Mouse (Mus musculus) embryonic facial prominence, embryonic 15.5 days (tissue): Measurements from ENCODE around the gene Stfa3. TPM values are rescaled to one million over a fixed set of nuclear protein-coding genes. Genes with fewer than 3 reads are reported as not detected.
"Not testable (repeated sequence)": the region's sequence is repeated elsewhere in the genome, so short reads cannot be mapped to it uniquely, and the experiment has no call there.

Source experiments
- ATAC-seq: fragments of 200-750 bp; cut with Nextera tagmentation; 2 replicates; pipeline ENCODE4 v1.8.0; 2017; ENCODE audit warnings: low read depth, moderate TSS enrichment; ENCODE audit not compliant: insufficient number of reproducible peaks, low FRiP score, low TSS enrichment
- H3K27ac ChIP-seq: fragments of 300-500 bp; sonication (generic); replicated peaks from 2 replicates; pipeline ENCODE4 v1.5.1; 2015; ENCODE audit warnings: mild to moderate bottlenecking, inconsistent platforms
- H3K27me3 ChIP-seq: fragments of 300-500 bp; sonication (generic); 2 replicates; pipeline ENCODE4 v1.6.1; 2015; ENCODE audit warnings: inconsistent platforms
- H3K36me3 ChIP-seq: fragments of 300-500 bp; sonication (generic); 2 replicates; pipeline ENCODE4 v1.6.1; 2015; ENCODE audit warnings: mild to moderate bottlenecking, inconsistent platforms
- H3K4me1 ChIP-seq: fragments of 300-500 bp; sonication (generic); 2 replicates; pipeline ENCODE4 v1.6.1; 2015; ENCODE audit warnings: inconsistent platforms
- H3K4me2 ChIP-seq: fragments of 300-500 bp; sonication (generic); replicated peaks from 2 replicates; pipeline ENCODE4 v1.6.1; 2015; ENCODE audit warnings: mild to moderate bottlenecking, inconsistent platforms
- H3K4me3 ChIP-seq: fragments of 300-500 bp; sonication (generic); replicated peaks from 2 replicates; pipeline ENCODE4 v1.5.1; 2015; ENCODE audit warnings: mild to moderate bottlenecking, inconsistent platforms
- H3K9ac ChIP-seq: fragments of 300-500 bp; sonication (generic); 2 replicates; pipeline ENCODE4 v1.6.1; 2015; ENCODE audit warnings: inconsistent platforms
- H3K9me3 ChIP-seq: fragments of 300-500 bp; sonication (generic); replicated peaks from 2 replicates; pipeline ENCODE4 v1.6.1; 2016; ENCODE audit warnings: inconsistent platforms
- WGBS: fragments of 180-500 bp; shearing (Covaris S2); methylation state at CpG from one replicate; pipeline ENCODE4 v1.1.7; 2015; 5-methylcytosine and 5-hydroxymethylcytosine counted together
- polyA plus RNA-seq: library from polyadenylated mRNA; unstranded; fragments of >200 nt; fragmentation: Nextera tagmentation; extraction: Ambion mirVana; gene quantifications from 2 replicates; pipeline ENCODE4 v1.2.1, GENCODE M21; 2015

Stfa3 gene
- polyA plus RNA-seq, 1 experiment from 2014 or later, result 158 TPM

DNA sequence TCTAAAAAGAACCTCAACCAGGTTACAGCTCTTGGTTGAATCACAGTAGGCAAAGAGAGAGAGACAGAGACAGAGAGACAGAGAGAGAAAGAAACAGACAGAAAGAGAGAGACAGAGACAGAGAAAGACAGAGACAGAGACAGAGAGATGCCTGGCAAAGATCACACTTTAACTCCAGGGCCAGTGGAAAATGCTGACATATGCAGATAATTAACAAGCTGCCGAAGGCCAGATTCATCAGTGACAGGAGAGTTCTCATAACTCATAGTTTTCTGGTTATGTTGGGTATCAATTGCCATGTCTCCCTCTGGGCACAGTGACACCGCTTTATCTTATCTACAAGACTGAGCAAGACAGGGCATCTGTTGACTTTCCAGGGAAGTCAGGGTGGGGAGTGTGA lies 12.7 kb upstream of the Stfa3 start:
- no peak for ATAC-seq
- Histone ChIP-seq H3K4me2 (no peak overlapping the region), H3K27me3 (no peaks in the 10 kb centered on the region), H3K36me3 (no peaks in the 10 kb centered on the region), H3K9me3 (no peaks in the 10 kb centered on the region), H3K4me1 (no peaks in the 10 kb centered on the region), H3K4me3 (no peak overlapping the region), H3K9ac (no peak overlapping the region), H3K27ac (no peak overlapping the region)
- WGBS, result 40% methylated on average over 2 of the region's 2 CpGs

DNA sequence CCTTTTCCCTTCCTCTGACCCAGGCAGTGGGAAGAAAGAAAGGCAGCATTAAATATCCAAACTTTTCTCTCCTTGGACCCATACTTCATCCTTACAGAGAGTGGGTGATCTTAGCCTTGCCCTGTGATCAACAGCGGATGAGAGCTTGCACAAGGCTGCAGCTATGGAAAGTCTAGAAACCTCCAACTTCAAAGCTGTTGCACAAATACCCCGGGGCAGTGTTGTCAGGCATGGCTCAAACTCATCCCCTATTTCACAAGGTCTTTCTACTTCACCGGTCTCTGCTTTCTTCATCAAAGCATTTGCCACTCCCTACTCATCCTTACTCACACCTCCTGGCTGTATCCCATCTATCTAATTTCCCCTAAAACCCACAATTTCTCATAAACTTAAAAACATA lies 10.2 kb upstream of the Stfa3 start:
- ATAC-seq, result no peak
- WGBS, result 63% methylated on average over 3 of the region's 3 CpGs
- Histone ChIP-seq H3K27me3 (no peaks in the 10 kb centered on the region), H3K4me1 (no peaks in the 10 kb centered on the region), H3K4me2 (no peak overlapping the region), H3K36me3 (no peaks in the 10 kb centered on the region), H3K9me3 (no peaks in the 10 kb centered on the region), H3K27ac (no peak overlapping the region), H3K9ac (no peak overlapping the region), H3K4me3 (no peak overlapping the region)

DNA sequence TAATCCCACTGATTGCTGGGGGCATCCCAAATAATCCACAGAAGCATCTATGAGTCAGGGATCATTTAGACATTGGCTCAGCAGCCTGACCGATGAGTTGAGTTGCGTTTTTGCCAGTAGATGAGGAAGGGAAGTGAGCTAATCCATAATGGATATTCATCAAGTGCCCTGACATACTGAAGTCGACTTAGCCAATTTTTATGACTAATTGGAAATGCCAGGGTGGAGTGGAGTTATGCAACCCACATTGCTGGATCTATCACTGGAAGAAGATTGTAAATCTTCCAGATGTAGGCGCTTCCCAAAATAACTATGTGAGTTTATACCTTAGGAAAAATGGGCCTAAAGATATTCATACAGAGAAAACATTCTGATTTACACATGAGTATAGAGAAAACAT lies 8.9 kb upstream of the Stfa3 start:
- Histone ChIP-seq H3K4me3 (no peak overlapping the region), H3K27me3 (no peaks in the 10 kb centered on the region), H3K36me3 (no peaks in the 10 kb centered on the region), H3K4me1 (no peaks in the 10 kb centered on the region), H3K27ac (no peak overlapping the region), H3K9me3 (no peaks in the 10 kb centered on the region), H3K9ac (no peak overlapping the region), H3K4me2 (no peak overlapping the region)
- WGBS, result 66% methylated on average over 4 of the region's 4 CpGs
- no peak for ATAC-seq

DNA sequence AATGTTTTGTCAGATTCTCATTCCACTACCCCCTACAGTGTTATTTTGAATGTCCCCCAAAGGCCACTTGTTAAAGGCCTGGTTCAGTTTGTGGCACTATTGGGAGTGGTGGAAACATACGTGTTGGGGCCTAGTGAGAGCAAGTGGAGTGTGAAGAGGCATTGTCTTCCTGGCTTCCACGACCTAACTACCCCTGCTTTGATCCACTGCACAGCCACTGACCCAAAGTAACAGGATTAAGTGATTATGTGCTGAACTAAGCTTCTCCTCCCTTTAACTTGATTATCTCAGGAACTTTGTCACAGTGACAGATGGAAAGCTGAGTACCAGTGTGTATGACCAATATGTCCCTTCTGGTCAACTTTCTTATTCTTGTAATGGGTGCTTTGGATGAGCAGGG lies 5.2 kb upstream of the Stfa3 start:
- Histone ChIP-seq H3K27me3 (no peaks in the 10 kb centered on the region), H3K36me3 (no peaks in the 10 kb centered on the region), H3K9me3 (no peaks in the 10 kb centered on the region), H3K4me3 (no peak overlapping the region), H3K27ac (no peak overlapping the region), H3K9ac (no peak overlapping the region), H3K4me2 (no peak overlapping the region), H3K4me1 (no peaks in the 10 kb centered on the region)
- 19% methylated on average over 2 of the region's 2 CpGs for WGBS
- ATAC-seq, result no peak

DNA sequence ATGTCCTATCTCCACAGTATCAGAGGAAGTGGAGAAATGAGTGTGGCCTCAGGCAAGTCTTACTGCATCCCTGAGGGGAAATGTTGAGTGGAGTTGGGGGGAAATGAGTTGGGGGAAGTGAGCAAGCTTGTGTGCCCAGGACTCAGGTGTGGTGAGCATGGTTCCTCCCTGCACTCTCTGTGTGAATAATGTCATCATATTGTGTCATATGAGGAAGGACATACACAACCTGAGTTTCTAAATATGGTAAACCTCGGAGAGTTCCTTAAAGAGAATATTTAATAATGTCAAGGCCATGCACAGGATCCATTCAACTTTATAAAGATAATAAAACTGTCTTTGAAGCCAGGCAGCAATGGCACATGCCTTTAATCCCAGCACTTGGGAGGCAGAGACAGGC lies 34.2 kb downstream of the Stfa3 start:
- H3K4me2 ChIP-seq, H3K4me1 ChIP-seq, H3K9ac ChIP-seq, H3K27ac ChIP-seq, H3K9me3 ChIP-seq, H3K36me3 ChIP-seq, ATAC-seq, H3K4me3 ChIP-seq, H3K27me3 ChIP-seq: not testable (repeated sequence)
- WGBS, result 86% methylated on average over 1 of the region's 1 CpGs

DNA sequence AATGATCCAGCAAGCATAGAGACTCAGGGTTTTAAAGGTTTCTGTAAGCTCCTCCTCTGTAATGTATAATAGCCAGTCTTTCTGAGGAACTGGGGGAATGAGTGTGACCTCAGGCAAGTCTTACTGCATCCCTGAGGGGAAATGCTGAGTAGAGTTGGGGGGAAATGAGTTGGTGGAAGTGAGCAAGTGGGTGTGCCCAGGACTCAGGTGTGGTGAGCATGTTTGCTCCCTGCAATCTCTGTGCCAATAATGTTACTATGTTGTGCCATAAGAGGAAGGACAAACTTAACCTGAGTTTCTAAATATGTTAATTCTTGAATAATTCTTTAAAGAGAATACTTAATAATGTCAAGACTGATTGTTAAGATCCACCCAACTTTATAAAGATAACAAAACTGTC lies 46.8 kb downstream of the Stfa3 start, which contains the start of gene Stfa2:
TSS of gene Stfa2 (minus strand) at position 101 of the 400 bp plus-strand sequence.
- H3K4me1 ChIP-seq, result no peaks in the 10 kb centered on the region
- no peak within 1 kb of the TSS for H3K27ac ChIP-seq
- H3K9me3 ChIP-seq, result no peaks in the 10 kb centered on the region
- no peak for ATAC-seq
- no peaks in the 10 kb centered on the region for H3K27me3 ChIP-seq
- H3K4me2 ChIP-seq, result no peak within 1 kb of the TSS
- no peak within 1 kb of the TSS for H3K9ac ChIP-seq
- no peak within 1 kb of the TSS for H3K4me3 ChIP-seq
- H3K36me3 ChIP-seq, result no peaks in the 10 kb centered on the region

Other genes with a start within 250 kb of the Stfa3 start
- not detected in 2 replicates for gene Gm5416, start 245.0 kb downstream of the Stfa3 start, polyA plus RNA-seq
- gene 2010005H15Rik, start 233.9 kb downstream of the Stfa3 start, polyA plus RNA-seq, result 2.1 and 2.5 TPM in 2 replicates
- gene Stfa1, start 178.4 kb downstream of the Stfa3 start, polyA plus RNA-seq, result 68.1 and 75.5 TPM in 2 replicates
- 3.3 and 5.9 TPM in 2 replicates for gene BC117090, start 121.1 kb downstream of the Stfa3 start, polyA plus RNA-seq
- 446 and 474 TPM in 2 replicates for gene BC100530, start 87.6 kb downstream of the Stfa3 start, polyA plus RNA-seq
- gene Stfa2, start 46.9 kb downstream of the Stfa3 start, polyA plus RNA-seq, result 2.7 and 5.0 TPM in 2 replicates
- 0.37 and 0.42 TPM in 2 replicates for gene Casr, start 106.7 kb upstream of the Stfa3 start, polyA plus RNA-seq
- gene Cd86, start 210.7 kb upstream of the Stfa3 start, polyA plus RNA-seq, result 3.3 and 3.5 TPM in 2 replicates
- 5.1 and 7.0 TPM in 2 replicates for gene Ildr1, start 238.6 kb upstream of the Stfa3 start, polyA plus RNA-seq